Mouse (Mus musculus) megakaryocyte, embryonic 14.5 days (primary cell): ENCODE measurements around the gene Ttc8. TPM values are rescaled to one million over a fixed set of nuclear protein-coding genes. Genes with fewer than 3 reads are reported as not detected.

ENCODE experiments used
- H3K27me3 ChIP-seq: replicated peaks from 2 replicates; pipeline ENCODE3; 2012; ENCODE audit warnings: inconsistent platforms
- H3K36me3 ChIP-seq: replicated peaks from 2 replicates; pipeline ENCODE3; 2012; ENCODE audit warnings: low read length, inconsistent platforms, mixed read lengths
- H3K4me1 ChIP-seq: 2 replicates; pipeline ENCODE4 v1.6.1; 2012; ENCODE audit warnings: inconsistent platforms
- H3K4me3 ChIP-seq: replicated peaks from 2 replicates; pipeline ENCODE3; 2012; ENCODE audit warnings: moderate library complexity, mild to moderate bottlenecking, inconsistent platforms
- H3K9me3 ChIP-seq: 2 replicates; pipeline ENCODE4 v1.6.1; 2012; ENCODE audit warnings: inconsistent platforms
- FLI1 ChIP-seq: IDR thresholded peaks from 2 replicates; pipeline ENCODE4 v1.6.1; 2012; ENCODE audit warnings: low read length, inconsistent platforms, mixed read lengths
- GATA1 ChIP-seq: IDR thresholded peaks from 3 replicates; pipeline ENCODE4 v1.6.1; 2012; ENCODE audit warnings: mixed read lengths, low read length, inconsistent platforms, borderline replicate concordance
- polyA plus RNA-seq: library from polyadenylated mRNA; stranded (reverse); fragments of >175 nt; gene quantifications from 2 replicates; pipeline ENCODE4 v1.2.3, GENCODE M21; 2012; ENCODE audit warnings: low replicate concordance; ENCODE audit not compliant: insufficient read depth

Gene Ttc8
- polyA plus RNA-seq, 1 experiment = 0.39 TPM

GRCm38 (mm10) chr12:99010044-99010443 is 89.7 kb downstream of the Ttc8 start:
- H3K4me3 ChIP-seq = no peak overlapping the region
- H3K4me1 ChIP-seq = no peaks in the 10 kb centered on the region
- TF ChIP-seq GATA1 (no peak), FLI1 (no peak)
- no peaks in the 10 kb centered on the region for H3K36me3 ChIP-seq
- peaks cover 8% of the 10 kb centered on the region for H3K9me3 ChIP-seq
- peaks cover 3% of the 10 kb centered on the region for H3K27me3 ChIP-seq

GRCm38 (mm10) chr12:99011161-99011861 is 90.9 kb downstream of the Ttc8 start:
- no peak for TF ChIP-seq GATA1
- no peak for TF ChIP-seq FLI1
- Histone ChIP-seq H3K4me1 (no peaks in the 10 kb centered on the region), H3K27me3 (peaks cover 5% of the 10 kb centered on the region), H3K9me3 (peaks cover 8% of the 10 kb centered on the region), H3K4me3 (no peak overlapping the region), H3K36me3 (no peaks in the 10 kb centered on the region)

- H3K4me3 ChIP-seq = no peak overlapping the region
- H3K9me3 ChIP-seq = peaks cover 8% of the 10 kb centered on the region
- H3K36me3 ChIP-seq = no peaks in the 10 kb centered on the region
- TF ChIP-seq GATA1 (no peak), FLI1 (no peak)
- H3K27me3 ChIP-seq = peaks cover 6% of the 10 kb centered on the region
- no peaks in the 10 kb centered on the region for H3K4me1 ChIP-seq
Measured at GRCm38 (mm10) chr12:99015870-99016269, 95.5 kb downstream of the Ttc8 start.

GRCm38 (mm10) chr12:99024430-99024960 is 104.1 kb downstream of the Ttc8 start:
- H3K27me3 ChIP-seq = peaks cover 11% of the 10 kb centered on the region
- TF ChIP-seq GATA1 (no peak), FLI1 (no peak)
- no peak overlapping the region for H3K4me3 ChIP-seq
- no peaks in the 10 kb centered on the region for H3K4me1 ChIP-seq
- H3K9me3 ChIP-seq = no peaks in the 10 kb centered on the region
- H3K36me3 ChIP-seq = no peaks in the 10 kb centered on the region

- Histone ChIP-seq H3K4me3 (no peak overlapping the region), H3K4me1 (no peaks in the 10 kb centered on the region), H3K9me3 (no peaks in the 10 kb centered on the region), H3K36me3 (no peaks in the 10 kb centered on the region), H3K27me3 (peaks cover 12% of the 10 kb centered on the region)
- TF ChIP-seq GATA1 (no peak), FLI1 (no peak)
Measured at GRCm38 (mm10) chr12:99026291-99026690, 105.9 kb downstream of the Ttc8 start.

GRCm38 (mm10) chr12:99028665-99029064 is 108.3 kb downstream of the Ttc8 start:
- H3K27me3 ChIP-seq = peaks cover 12% of the 10 kb centered on the region
- H3K4me1 ChIP-seq = no peaks in the 10 kb centered on the region
- no peak overlapping the region for H3K4me3 ChIP-seq
- H3K9me3 ChIP-seq = no peaks in the 10 kb centered on the region
- no peaks in the 10 kb centered on the region for H3K36me3 ChIP-seq
- TF ChIP-seq GATA1 (no peak), FLI1 (no peak)

- Histone ChIP-seq H3K4me3 (no peak overlapping the region), H3K36me3 (no peaks in the 10 kb centered on the region), H3K4me1 (no peaks in the 10 kb centered on the region), H3K27me3 (peaks cover 12% of the 10 kb centered on the region), H3K9me3 (no peaks in the 10 kb centered on the region)
- no peak for TF ChIP-seq GATA1
- TF ChIP-seq FLI1 = no peak
Measured at GRCm38 (mm10) chr12:99030022-99030421, 109.6 kb downstream of the Ttc8 start.

Other genes with a start within 250 kb of the Ttc8 start
- 0.97 TPM in 1 of 2 replicates, not detected in the other for gene Ptpn21, start 183.2 kb upstream of the Ttc8 start, polyA plus RNA-seq
- gene Zc3h14, start 173.6 kb upstream of the Ttc8 start, polyA plus RNA-seq = 7.4 and 10.2 TPM in 2 replicates
- 0.09 TPM in 1 of 2 replicates, not detected in the other for gene Eml5, start 19.1 kb upstream of the Ttc8 start, polyA plus RNA-seq